9 mouse cellular contexts compared by ENCODE assay signal in the genomic region with DNA sequence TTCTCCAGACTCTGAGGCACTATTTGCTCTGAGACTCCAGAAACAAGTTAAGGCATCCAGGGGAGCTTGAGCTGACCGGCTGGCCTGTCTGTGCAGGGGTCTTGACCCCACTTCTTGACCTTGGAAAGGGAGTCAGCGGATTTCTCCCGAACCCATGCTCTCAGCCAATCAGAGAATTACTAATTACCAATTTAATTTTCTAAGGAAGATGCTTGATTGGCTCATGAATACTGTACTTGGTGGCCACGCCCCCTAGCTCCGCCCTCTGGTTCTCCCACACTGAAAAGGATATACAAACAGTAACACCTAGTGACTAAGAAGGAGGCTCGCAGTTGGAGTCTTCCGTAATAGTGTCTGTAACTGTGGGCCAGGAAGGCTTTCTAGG. TPM values are rescaled to one million over a fixed set of nuclear protein-coding genes. Genes with fewer than 3 reads are reported as not detected.
DNase-seq lines count a peak whose midpoint lies in the region; ATAC-seq lines count a peak whose summit lies in the region.
"Had no signal": no experiment of that assay in that cellular context is flagged by ENCODE, and none has a peak within 500 bp of the region (broad histone marks: within the 10 kb centered on the region; RNA-seq: fewer than 3 reads in every experiment).

No protein-coding gene starts in this region.

- ATAC-seq in limb, embryonic 12.5 days (ENCODE audit: insufficient number of reproducible peaks, insufficient read depth, low FRiP score, low TSS enrichment, low read depth), result no peak
- ATAC-seq in midbrain, embryonic 16.5 days, result no peak
- ATAC-seq in activated CD4-positive, CD25-positive, alpha-beta regulatory T cell, adult 4 months, result no peak

- H3K9me3 ChIP-seq in limb, embryonic 12.5 days, result no peaks in the 10 kb centered on the region
- H3K9me3 ChIP-seq in midbrain, embryonic 16.5 days (replicated peaks; ENCODE audit: control insufficient read depth, low read length, poor library complexity, severe bottlenecking), result no peaks in the 10 kb centered on the region

- intact Hi-C loops in heart, postnatal 10 days (cut with DNase I), result loop anchor here (5.0 kb wide), 1 partner anchor 91 kb away; no protein-coding TSS in a partner anchor

- no peak overlapping the region for H3K9ac ChIP-seq in limb, embryonic 12.5 days (replicated peaks)
- H3K9ac ChIP-seq in midbrain, embryonic 16.5 days (ENCODE audit: low read depth, low read length), result no peak overlapping the region

- H3K4me2 ChIP-seq in limb, embryonic 12.5 days, result peak overlapping the region; percentile 98
- H3K4me2 ChIP-seq in midbrain, embryonic 16.5 days (ENCODE audit: low read length), result peak overlapping the region; percentile 98; the same call in 1 of the 2 replicates

- WGBS in limb, embryonic 12.5 days, result 6% methylated on average over 7 of the region's 7 CpGs
- 7% methylated on average over 7 of the region's 7 CpGs for WGBS in midbrain, embryonic 16.5 days

- peaks cover 41% of the 10 kb centered on the region for H3K4me1 ChIP-seq in limb, embryonic 12.5 days (replicated peaks)
- H3K4me1 ChIP-seq in midbrain, embryonic 16.5 days (ENCODE audit: control insufficient read depth, insufficient read depth, low read length), result peaks cover 35% of the 10 kb centered on the region

- H3K27ac ChIP-seq in limb, embryonic 12.5 days, result no peak overlapping the region
- no peak overlapping the region for H3K27ac ChIP-seq in midbrain, embryonic 16.5 days (ENCODE audit: low read length)

- peaks cover 81% of the 10 kb centered on the region for H3K27me3 ChIP-seq in limb, embryonic 12.5 days
- peaks cover 36% of the 10 kb centered on the region for H3K27me3 ChIP-seq in midbrain, embryonic 16.5 days (ENCODE audit: control insufficient read depth, insufficient read depth, low read depth, low read length)

- no peaks in the 10 kb centered on the region for H3K36me3 ChIP-seq in limb, embryonic 12.5 days
- H3K36me3 ChIP-seq in midbrain, embryonic 16.5 days (ENCODE audit: control insufficient read depth, insufficient read depth, low read length), result no peaks in the 10 kb centered on the region

- DNase-seq in CD4-positive helper T cell, adult 2 months (ENCODE audit: low read depth, low spot score), result peak; percentile 54
- DNase-seq in ZHBTc4 (ENCODE audit: low read depth, low spot score), result peak; percentile 70
- DNase-seq in heart, postnatal 10 days, result peak; percentile 26 to 53
- DNase-seq in natural killer cell, adult 2 months (ENCODE audit: low spot score in 2 of 2), result no peak
- DNase-seq in frontal cortex, adult 2 months (ENCODE audit: extremely low spot score in 1 of 2, low spot score in 1 of 2), result no peak

- peak overlapping the region; percentile 57; the same call in 1 of the 2 replicates for H3K4me3 ChIP-seq in limb, embryonic 12.5 days (replicated peaks)
- H3K4me3 ChIP-seq in midbrain, embryonic 16.5 days (ENCODE audit: low read depth, low read length), result no peak overlapping the region

RNA-seq across cellular contexts. Expression of gene Fam71a, which starts 21.8 kb away (rescaled TPM):
- total RNA-seq in heart, postnatal 10 days (2021), result not detected
- polyA plus RNA-seq in limb, embryonic 12.5 days (2016; fragmentation: Nextera tagmentation; extraction: Ambion mirVana), result not detected in 2 replicates
- polyA plus RNA-seq in midbrain, embryonic 16.5 days (2015; fragmentation: Nextera tagmentation; extraction: Ambion mirVana), result not detected in 2 replicates
- not detected for polyA plus RNA-seq in activated CD4-positive, CD25-positive, alpha-beta regulatory T cell, adult 4 months (2017; shearing (Covaris generic))
- polyA plus RNA-seq in frontal cortex, adult 2 months (2012; rRNA removed), result not detected in 2 replicates
- polyA plus RNA-seq: neural tube, embryonic 14.5 days had no signal

RNA-seq across cellular contexts. Expression of gene Atf3, which starts 31.5 kb away (rescaled TPM):
- total RNA-seq in heart, postnatal 10 days (2021), result 1 to 10 TPM; 5.3 to 5.6 TPM
- polyA plus RNA-seq in limb, embryonic 12.5 days (2016; fragmentation: Nextera tagmentation; extraction: Ambion mirVana), result 1.9 and 2.9 TPM in 2 replicates
- polyA plus RNA-seq in midbrain, embryonic 16.5 days (2015; fragmentation: Nextera tagmentation; extraction: Ambion mirVana), result 1.2 and 1.6 TPM in 2 replicates
- polyA plus RNA-seq in activated CD4-positive, CD25-positive, alpha-beta regulatory T cell, adult 4 months (2017; shearing (Covaris generic)), result not detected
- polyA plus RNA-seq in frontal cortex, adult 2 months (2012; rRNA removed), result 2.0 and 2.7 TPM in 2 replicates

Comparison
In these comparisons a context has a peak if more than half of its experiments do, and no peak if none do; other contexts are left out.
1. DNase-seq: peak in CD4-positive helper T cell, adult 2 months (single experiment), ZHBTc4 (single experiment) and heart, postnatal 10 days (2 of 2); none in natural killer cell, adult 2 months (0 of 2) and frontal cortex, adult 2 months (0 of 2).